Mouse (Mus musculus) stomach, embryonic 15.5 days (tissue): Measurements from ENCODE around the gene Slc39a2. TPM values are rescaled to one million over a fixed set of nuclear protein-coding genes. Genes with fewer than 3 reads are reported as not detected.

ENCODE experiments used
- ATAC-seq: fragments of 200-750 bp; cut with Nextera tagmentation; 2 replicates; pipeline ENCODE4 v1.8.0; 2017; ENCODE audit warnings: low read depth, moderate number of reproducible peaks, moderate TSS enrichment; ENCODE audit not compliant: insufficient read depth, low FRiP score
- H3K27ac ChIP-seq: fragments of 300-500 bp; sonication (generic); 2 replicates; pipeline ENCODE4 v1.5.1; 2015; ENCODE audit warnings: mild to moderate bottlenecking, inconsistent platforms
- H3K27me3 ChIP-seq: fragments of 300-500 bp; sonication (generic); replicated peaks from 2 replicates; pipeline ENCODE4 v1.6.1; 2015; ENCODE audit warnings: inconsistent platforms
- H3K36me3 ChIP-seq: fragments of 300-500 bp; sonication (generic); 2 replicates; pipeline ENCODE4 v1.6.1; 2015; ENCODE audit warnings: inconsistent platforms
- H3K4me1 ChIP-seq: fragments of 300-500 bp; sonication (generic); 2 replicates; pipeline ENCODE4 v1.6.1; 2015; ENCODE audit warnings: inconsistent platforms
- H3K4me2 ChIP-seq: fragments of 300-500 bp; sonication (generic); 2 replicates; pipeline ENCODE4 v1.6.1; 2015; ENCODE audit warnings: mild to moderate bottlenecking, inconsistent platforms
- H3K4me3 ChIP-seq: fragments of 300-500 bp; sonication (generic); replicated peaks from 2 replicates; pipeline ENCODE4 v1.5.1; 2015; ENCODE audit warnings: inconsistent platforms
- H3K9ac ChIP-seq: fragments of 300-500 bp; sonication (generic); 2 replicates; pipeline ENCODE4 v1.6.1; 2015; ENCODE audit warnings: inconsistent platforms
- H3K9me3 ChIP-seq: fragments of 300-500 bp; sonication (generic); 2 replicates; pipeline ENCODE4 v1.6.1; 2016; ENCODE audit warnings: inconsistent platforms
- WGBS: fragments of 180-500 bp; shearing (Covaris S2); methylation state at CpG from one replicate; pipeline ENCODE4 v1.1.7; 2015; 5-methylcytosine and 5-hydroxymethylcytosine counted together
- polyA plus RNA-seq: library from polyadenylated mRNA; unstranded; fragments of >200 nt; fragmentation: Nextera tagmentation; extraction: Ambion mirVana; gene quantifications from 2 replicates; pipeline ENCODE4 v1.2.1, GENCODE M21; 2015

The Slc39a2 gene
- polyA plus RNA-seq, 1 experiment from 2014 or later = 0.73 TPM

DNA sequence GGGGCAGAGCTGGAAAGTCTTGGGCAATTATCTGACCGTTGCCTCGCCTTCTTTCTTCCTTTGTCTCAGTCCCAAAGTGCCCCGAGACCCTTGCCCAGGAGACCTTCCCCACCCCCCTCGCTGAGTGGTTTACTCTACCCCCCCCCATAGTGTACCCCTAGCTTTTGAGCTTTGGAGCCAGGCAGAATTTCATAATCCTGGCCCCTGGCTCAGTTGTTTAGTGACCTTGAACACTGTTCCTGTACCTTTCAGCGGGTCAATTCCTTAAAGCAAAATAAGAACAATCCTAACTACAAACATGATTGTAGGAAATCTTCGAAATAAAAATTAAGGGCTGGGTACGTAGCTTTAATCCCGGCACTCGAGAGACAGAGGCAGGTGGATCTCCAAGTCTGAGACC, 48.9 kb downstream of the Slc39a2 start:
- 0 out of 2 replicates have a peak, but pooled peaks cover 5% of the 10 kb centered on the region for H3K4me1 ChIP-seq
- H3K9me3 ChIP-seq = no peaks in the 10 kb centered on the region
- no peak overlapping the region for H3K9ac ChIP-seq
- H3K4me3 ChIP-seq = no peak overlapping the region
- ATAC-seq = no peak
- no peaks in the 10 kb centered on the region for H3K36me3 ChIP-seq
- no peak overlapping the region for H3K4me2 ChIP-seq
- H3K27ac ChIP-seq = no peak overlapping the region
- WGBS = 61% methylated on average over 9 of the region's 9 CpGs
- H3K27me3 ChIP-seq = no peaks in the 10 kb centered on the region

DNA sequence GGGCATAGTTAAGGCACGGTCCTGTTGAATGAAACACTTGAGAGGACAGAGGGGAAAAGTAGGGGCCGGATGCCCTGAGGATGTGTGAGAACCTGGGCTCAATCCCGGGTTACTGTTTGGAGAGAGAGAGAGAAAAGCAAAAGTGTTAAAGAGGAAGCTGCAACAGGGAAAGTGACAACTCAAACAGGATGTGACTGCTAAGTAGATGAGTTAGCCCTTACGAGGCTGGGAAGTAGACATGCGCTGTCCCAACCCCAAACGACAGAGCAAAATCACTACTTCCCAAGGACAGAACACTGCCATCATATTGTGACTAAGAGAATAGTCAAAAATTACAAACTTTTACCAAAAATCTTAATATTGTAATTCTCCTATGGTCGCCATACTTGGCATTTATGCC, 49.5 kb downstream of the Slc39a2 start:
- Histone ChIP-seq H3K4me3 (no peak overlapping the region), H3K4me2 (no peak overlapping the region), H3K36me3 (no peaks in the 10 kb centered on the region), H3K27ac (no peak overlapping the region), H3K4me1 (0 out of 2 replicates have a peak, but pooled peaks cover 5% of the 10 kb centered on the region), H3K9ac (no peak overlapping the region), H3K9me3 (no peaks in the 10 kb centered on the region), H3K27me3 (no peaks in the 10 kb centered on the region)
- WGBS = 60% methylated on average over 7 of the region's 7 CpGs
- no peak for ATAC-seq

DNA sequence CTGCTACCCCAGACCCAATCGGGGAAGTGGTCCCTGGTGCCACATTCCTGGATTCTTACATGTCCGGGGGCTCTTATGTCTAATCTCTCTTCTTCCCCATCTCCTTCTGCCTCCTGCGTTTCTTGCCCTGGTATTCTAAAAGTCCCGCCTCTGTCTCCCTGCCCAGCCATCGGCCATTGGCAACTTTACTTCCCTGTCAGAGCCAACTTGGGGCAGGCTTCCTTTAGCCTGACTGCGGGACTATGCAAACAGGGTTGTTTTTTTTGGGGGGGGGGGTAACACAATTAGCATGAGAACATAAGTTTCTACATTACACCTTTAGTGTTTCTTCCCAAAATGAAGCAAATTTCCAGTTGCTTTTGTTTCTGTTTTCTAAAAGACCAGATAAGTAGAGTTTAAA, 50.6 kb downstream of the Slc39a2 start:
- Histone ChIP-seq H3K36me3 (no peaks in the 10 kb centered on the region), H3K4me3 (no peak overlapping the region), H3K4me2 (no peak overlapping the region), H3K27ac (no peak overlapping the region), H3K4me1 (0 out of 2 replicates have a peak, but pooled peaks cover 5% of the 10 kb centered on the region), H3K9ac (no peak overlapping the region), H3K27me3 (no peaks in the 10 kb centered on the region), H3K9me3 (no peaks in the 10 kb centered on the region)
- ATAC-seq = no peak
- 76% methylated on average over 6 of the region's 6 CpGs for whole genome bisulfite sequencing

Other genes starting within 250 kb of the Slc39a2 start
- gene Gm17079, start 197.4 kb upstream of the Slc39a2 start, polyA plus RNA-seq = not detected in 2 replicates
- gene Gm5800, start 175.7 kb upstream of the Slc39a2 start, polyA plus RNA-seq = not detected in 2 replicates
- 0.85 and 1.0 TPM in 2 replicates for gene Ang4, start 119.3 kb upstream of the Slc39a2 start, polyA plus RNA-seq
- gene AY358078, start 92.8 kb upstream of the Slc39a2 start, polyA plus RNA-seq = not detected in 2 replicates
- 0.19 and 0.39 TPM in 2 replicates for gene Ear6, start 39.2 kb upstream of the Slc39a2 start, polyA plus RNA-seq
- 50.7 and 57.7 TPM in 2 replicates for gene Mettl17, start 8.0 kb upstream of the Slc39a2 start, polyA plus RNA-seq
- gene Ndrg2, start 21.3 kb downstream of the Slc39a2 start, polyA plus RNA-seq = 73.7 and 81.7 TPM in 2 replicates
- gene Tppp2, start 25.5 kb downstream of the Slc39a2 start, polyA plus RNA-seq = not detected in 2 replicates
- gene Rnase13, start 29.9 kb downstream of the Slc39a2 start, polyA plus RNA-seq = not detected in 2 replicates
- 85.7 and 102 TPM in 2 replicates for gene Arhgef40, start 91.8 kb downstream of the Slc39a2 start, polyA plus RNA-seq
- gene Tmem253, start 122.8 kb downstream of the Slc39a2 start, polyA plus RNA-seq = 10.1 and 14.2 TPM in 2 replicates
- gene Zfp219, start 127.8 kb downstream of the Slc39a2 start, polyA plus RNA-seq = 30.8 and 32.9 TPM in 2 replicates
- not detected in 2 replicates for gene Olfr221, start 149.6 kb downstream of the Slc39a2 start, polyA plus RNA-seq
- gene Hnrnpc, start 211.1 kb downstream of the Slc39a2 start, polyA plus RNA-seq = 570 and 597 TPM in 2 replicates
- 56.4 and 59.0 TPM in 2 replicates for gene Rpgrip1, start 217.8 kb downstream of the Slc39a2 start, polyA plus RNA-seq